Mouse (Mus musculus) bone marrow macrophage, adult 2 months (primary cell): ENCODE results near the gene Slmap.

Source experiments
- CTCF ChIP-seq: IDR thresholded peaks from 2 replicates; pipeline ENCODE4 v1.5.1; 2012; ENCODE audit warnings: low read depth, mild to moderate bottlenecking, low read length, moderate library complexity
- POLR2A ChIP-seq: IDR thresholded peaks from 2 replicates; pipeline ENCODE4 v1.6.1; 2012; ENCODE audit warnings: mild to moderate bottlenecking, low read depth, low read length, borderline replicate concordance

- TF ChIP-seq CTCF (no peak), POLR2A (no peak)
Measured at GRCm38 (mm10) chr14:26467974-26468373, 66.8 kb downstream of the Slmap start.
